Mouse (Mus musculus) heart, embryonic 14.5 days (tissue): ENCODE measurements around the gene Neu1. TPM values are rescaled to one million over a fixed set of nuclear protein-coding genes. Genes with fewer than 3 reads are reported as not detected.

Experiments
- ATAC-seq: fragments of 200-750 bp; cut with Nextera tagmentation; 2 replicates; pipeline ENCODE4 v1.8.0; 2017; ENCODE audit warnings: low read depth, moderate TSS enrichment; ENCODE audit not compliant: insufficient number of reproducible peaks, insufficient read depth, low FRiP score
- H3K27ac ChIP-seq, 2 experiments: fragments of 200-500 bp in 1 of 2; fragments of 300-500 bp in 1 of 2; sonication (generic) in 1 of 2; replicated peaks in 1 of 2; 2 replicates each; pipeline ENCODE4 v1.5.1; 2012 to 2014; ENCODE audit warnings: low read depth in 2 of 2, low read length in 2 of 2, control low read depth in 1 of 2, mild to moderate bottlenecking in 1 of 2, mixed read lengths in 1 of 2; ENCODE audit not compliant: control insufficient read depth in 1 of 2, insufficient read depth in 1 of 2
- H3K27me3 ChIP-seq: fragments of 300-500 bp; sonication (generic); 2 replicates; pipeline ENCODE4 v1.6.1; 2014; ENCODE audit warnings: mild to moderate bottlenecking, low read length, control low read depth; ENCODE audit not compliant: control insufficient read depth, insufficient read depth
- H3K36me3 ChIP-seq: fragments of 300-500 bp; sonication (generic); 2 replicates; pipeline ENCODE4 v1.6.1; 2014; ENCODE audit warnings: mild to moderate bottlenecking, control low read depth, low read length, mixed read lengths; ENCODE audit not compliant: control insufficient read depth, insufficient read depth
- H3K4me1 ChIP-seq, 2 experiments: fragments of 200-500 bp in 1 of 2; fragments of 300-500 bp in 1 of 2; sonication (generic) in 1 of 2; 2 replicates each; pipeline ENCODE4 v1.6.1; 2012 to 2014; ENCODE audit warnings: low read length in 2 of 2, control low read depth in 1 of 2, mixed read lengths in 1 of 2; ENCODE audit not compliant: control insufficient read depth in 2 of 2, insufficient read depth in 2 of 2
- H3K4me2 ChIP-seq: fragments of 300-500 bp; sonication (generic); 2 replicates; pipeline ENCODE4 v1.6.1; 2014; ENCODE audit warnings: mild to moderate bottlenecking, low read length
- H3K4me3 ChIP-seq, 2 experiments: fragments of 200-500 bp in 1 of 2; fragments of 300-500 bp in 1 of 2; sonication (generic) in 1 of 2; 2 replicates each; pipeline ENCODE4 v1.5.1; 2012 to 2014; ENCODE audit warnings: low read length in 2 of 2, mild to moderate bottlenecking in 2 of 2, control low read depth in 1 of 2, low read depth in 1 of 2, moderate library complexity in 1 of 2; ENCODE audit not compliant: control insufficient read depth in 1 of 2, insufficient read depth in 1 of 2
- H3K9ac ChIP-seq: fragments of 300-500 bp; sonication (generic); 2 replicates; pipeline ENCODE4 v1.6.1; 2014; ENCODE audit warnings: mild to moderate bottlenecking, low read length
- H3K9me3 ChIP-seq: fragments of 300-500 bp; sonication (generic); 2 replicates; pipeline ENCODE4 v1.6.1; 2016; ENCODE audit warnings: low read length, control low read depth; ENCODE audit not compliant: control insufficient read depth
- WGBS: fragments of 180-500 bp; shearing (Covaris S2); extraction: QIAGEN DNeasy Blood & Tissue Kit; methylation state at CpG from one replicate; pipeline ENCODE4 v1.1.7; 2014; 5-methylcytosine and 5-hydroxymethylcytosine counted together
- polyA plus RNA-seq: library from polyadenylated mRNA; unstranded; fragments of >200 nt; fragmentation: Nextera tagmentation; extraction: Ambion mirVana; gene quantifications from 2 replicates; pipeline ENCODE4 v1.2.1, GENCODE M21; 2014

Gene Neu1
- polyA plus RNA-seq, 1 experiment from 2014 or later, result 14.6 TPM

DNA sequence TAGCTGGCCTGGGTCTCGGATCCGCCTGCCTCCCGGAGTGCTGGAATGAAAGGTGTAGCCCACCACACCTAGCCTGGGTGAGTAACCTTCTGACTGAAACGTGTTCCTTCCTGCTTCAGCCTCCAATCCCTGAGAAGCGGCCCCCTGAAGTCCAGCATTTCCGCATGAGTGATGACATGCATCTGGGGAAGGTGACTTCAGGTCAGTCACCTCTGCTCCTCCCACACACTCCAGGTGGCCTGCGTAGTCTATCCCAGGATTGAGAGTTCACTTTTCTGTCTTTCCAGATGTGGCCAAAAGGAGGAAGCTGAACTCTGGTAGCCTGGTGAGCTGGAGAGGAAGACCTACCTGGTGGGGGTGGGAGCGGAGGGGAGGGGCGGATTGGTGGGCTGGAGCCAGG, 28.2 kb upstream of the Neu1 start:
- Histone ChIP-seq H3K4me3 (no peak overlapping the region), H3K4me2 (no peak overlapping the region), H3K9me3 (no peaks in the 10 kb centered on the region), H3K27ac (no peak overlapping the region), H3K9ac (no peak overlapping the region), H3K27me3 (no peaks in the 10 kb centered on the region), H3K4me1 (peaks cover 0 to 6% of the 10 kb centered on the region in 2 experiments; a peak in 2 of 4 replicates), H3K36me3 (peaks cover 70% of the 10 kb centered on the region)
- WGBS, result 93% methylated on average over 9 of the region's 9 CpGs
- ATAC-seq, result no peak

DNA sequence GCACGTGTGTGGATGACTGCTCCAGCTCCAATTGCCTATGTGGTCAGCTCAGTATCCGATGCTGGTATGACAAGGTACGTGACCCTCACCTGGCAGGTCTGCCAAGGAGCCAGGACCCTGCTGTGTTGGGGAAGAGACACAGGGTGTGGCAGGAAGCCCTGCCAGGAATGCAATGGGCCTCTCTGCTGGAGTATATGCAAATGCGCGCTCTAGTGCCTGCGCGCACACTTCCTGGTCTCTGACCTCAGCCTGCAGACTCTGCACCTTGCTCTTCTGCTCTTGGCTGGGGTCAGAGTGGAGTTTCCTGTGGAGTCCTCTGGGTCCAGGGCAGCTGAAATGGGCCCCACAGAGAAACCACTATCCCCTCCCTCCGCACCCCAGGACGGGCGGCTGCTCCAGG, 20.1 kb upstream of the Neu1 start:
- H3K36me3 ChIP-seq, result peaks cover 81% of the 10 kb centered on the region
- ATAC-seq, result no peak
- no peak overlapping the region for H3K4me3 ChIP-seq
- no peak overlapping the region for H3K4me2 ChIP-seq
- no peak overlapping the region for H3K9ac ChIP-seq
- 89% methylated on average over 10 of the region's 10 CpGs for WGBS
- H3K27me3 ChIP-seq, result no peaks in the 10 kb centered on the region
- H3K9me3 ChIP-seq, result no peaks in the 10 kb centered on the region
- peaks cover 3 to 4% of the 10 kb centered on the region in 2 experiments; a peak in 1 of 4 replicates for H3K4me1 ChIP-seq
- no peak overlapping the region for H3K27ac ChIP-seq

DNA sequence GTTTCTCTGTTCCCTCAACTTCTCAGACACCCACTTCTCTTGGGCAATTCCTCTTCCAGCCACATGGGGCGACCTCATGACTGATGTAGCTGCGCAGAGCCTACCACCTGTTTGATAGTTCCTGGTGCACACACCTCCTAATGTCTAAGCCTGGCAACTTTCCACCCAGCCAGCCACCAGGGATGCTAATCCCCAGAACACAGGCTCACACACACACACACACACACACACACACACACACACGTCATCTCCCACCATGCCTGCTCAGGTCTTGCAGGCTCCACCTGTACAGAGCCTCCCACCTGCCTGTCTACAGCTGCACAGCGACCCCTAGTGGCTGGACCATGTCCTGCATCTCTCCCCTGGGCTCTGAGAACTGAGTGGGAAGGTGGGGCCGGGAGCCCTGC, 19.1 kb upstream of the Neu1 start:
- Histone ChIP-seq H3K4me1 (peaks cover 3 to 4% of the 10 kb centered on the region in 2 experiments; a peak in 1 of 4 replicates), H3K27ac (no peak overlapping the region), H3K4me2 (no peak overlapping the region), H3K9me3 (no peaks in the 10 kb centered on the region), H3K27me3 (no peaks in the 10 kb centered on the region), H3K9ac (no peak overlapping the region), H3K36me3 (peaks cover 71% of the 10 kb centered on the region), H3K4me3 (no peak overlapping the region)
- WGBS, result 49% methylated on average over 5 of the region's 5 CpGs
- no peak for ATAC-seq

DNA sequence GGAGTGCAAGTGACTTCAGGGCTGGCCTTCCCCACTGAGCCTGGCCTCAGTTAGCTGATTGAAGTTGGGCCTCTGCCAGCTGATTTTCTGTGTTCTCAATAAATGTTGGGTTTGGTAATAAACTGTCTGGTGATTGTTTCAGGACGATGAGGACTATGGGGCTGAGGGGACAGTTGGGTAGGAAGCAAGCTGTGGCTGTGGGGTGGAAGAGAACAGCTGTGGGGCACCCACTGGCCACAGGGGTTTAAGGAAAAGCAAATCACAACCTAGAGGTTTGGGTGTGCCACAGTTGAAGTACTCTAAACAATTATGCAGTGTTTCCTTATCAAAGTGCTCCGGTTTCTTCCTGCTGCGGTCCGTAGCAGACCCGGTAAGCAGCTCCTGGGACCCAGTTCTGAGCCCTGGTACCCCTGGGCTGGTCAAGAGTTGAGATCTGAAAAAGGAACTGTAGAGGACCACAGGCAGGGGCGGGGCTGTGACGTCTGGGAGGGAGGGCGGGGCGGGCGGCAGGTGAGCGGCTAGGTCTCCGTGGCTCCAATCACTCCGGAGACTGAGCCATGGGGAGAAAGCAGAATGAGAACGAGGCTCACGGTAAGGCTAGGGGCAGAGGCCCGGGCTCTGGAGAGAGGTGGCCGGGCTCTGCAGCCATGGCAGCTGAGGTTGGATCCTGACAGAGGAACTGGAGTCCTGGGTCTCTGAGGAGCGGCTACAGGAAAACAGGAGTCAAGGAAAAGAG, 17.0 kb upstream of the Neu1 start, which contains the start of gene Slc44a4:
Gene Slc44a4, plus strand, starts transcription at position 537 of the 736 bp plus-strand sequence.
- WGBS, result 38% methylated on average over 18 of the region's 18 CpGs
- Histone ChIP-seq H3K4me2 (peak within 1 kb of the TSS; percentile 35; the same call in 1 of the 2 replicates), H3K4me3 (no peak within 1 kb of the TSS), H3K9ac (0 out of 2 replicates have a peak within 1 kb of the TSS, but pooled peaks have one; percentile 34), H3K36me3 (peaks cover 50% of the 10 kb centered on the region), H3K27me3 (no peaks in the 10 kb centered on the region), H3K27ac (no peak within 1 kb of the TSS), H3K9me3 (no peaks in the 10 kb centered on the region), H3K4me1 (peaks cover 3 to 4% of the 10 kb centered on the region in 2 experiments; a peak in 1 of 4 replicates)
- ATAC-seq, result no peak

DNA sequence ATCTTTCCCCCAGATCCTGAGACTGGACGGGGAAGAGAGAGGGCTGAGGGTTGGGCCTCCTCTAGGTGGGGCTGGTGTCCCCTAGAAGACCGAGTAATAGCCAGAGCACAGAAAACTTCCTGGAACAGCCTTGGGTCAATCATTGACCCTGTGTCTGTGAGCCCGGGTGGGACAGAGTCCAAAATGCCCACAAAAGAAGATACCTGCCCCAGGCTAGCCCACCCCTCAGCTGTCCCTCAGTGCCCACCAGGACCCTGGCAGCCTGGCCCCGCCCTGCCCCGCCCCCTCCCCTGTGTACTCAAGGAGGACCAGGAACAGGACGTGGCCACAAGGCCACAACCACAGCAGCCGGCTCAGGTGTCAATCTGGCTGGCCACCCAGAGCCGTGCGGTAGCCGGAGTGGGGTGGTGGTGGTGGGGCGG, 15.6 kb upstream of the Neu1 start:
- no peak for ATAC-seq
- peaks cover 37% of the 10 kb centered on the region for H3K36me3 ChIP-seq
- 18% methylated on average over 11 of the region's 11 CpGs for WGBS
- no peak overlapping the region for H3K4me3 ChIP-seq
- H3K27ac ChIP-seq, result no peak overlapping the region
- peak overlapping the region; percentile 34; the same call in 1 of the 2 replicates for H3K9ac ChIP-seq
- H3K4me1 ChIP-seq, result peaks cover 3 to 4% of the 10 kb centered on the region in 2 experiments; a peak in 1 of 4 replicates
- H3K4me2 ChIP-seq, result peak overlapping the region; percentile 35; the same call in 1 of the 2 replicates
- H3K9me3 ChIP-seq, result no peaks in the 10 kb centered on the region
- H3K27me3 ChIP-seq, result no peaks in the 10 kb centered on the region

DNA sequence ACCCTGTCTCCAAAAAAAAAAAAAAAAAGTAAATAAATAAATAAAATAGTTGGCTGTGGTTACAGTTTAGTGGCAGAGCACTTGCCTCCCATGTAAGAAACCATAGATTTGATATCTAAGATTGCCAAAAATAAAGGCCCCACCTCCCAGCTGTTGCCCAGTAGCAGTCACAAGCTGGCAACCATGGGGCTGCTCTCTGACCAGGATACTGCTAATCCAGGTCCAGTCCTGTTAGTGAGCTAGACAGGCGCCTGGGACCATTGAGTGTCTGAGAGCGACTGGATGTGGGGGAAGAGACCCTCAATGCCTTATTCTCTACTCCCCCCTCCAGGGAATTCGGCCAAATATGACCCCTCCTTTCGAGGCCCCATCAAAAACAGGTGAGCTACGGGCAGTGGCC, 14.7 kb upstream of the Neu1 start:
- 92% methylated on average over 5 of the region's 5 CpGs for WGBS
- Histone ChIP-seq H3K4me3 (no peak overlapping the region), H3K4me1 (peaks cover 3 to 4% of the 10 kb centered on the region in 2 experiments; a peak in 1 of 4 replicates), H3K9ac (no peak overlapping the region), H3K4me2 (no peak overlapping the region), H3K27me3 (no peaks in the 10 kb centered on the region), H3K36me3 (peaks cover 28% of the 10 kb centered on the region), H3K27ac (no peak overlapping the region), H3K9me3 (no peaks in the 10 kb centered on the region)
- no peak for ATAC-seq

DNA sequence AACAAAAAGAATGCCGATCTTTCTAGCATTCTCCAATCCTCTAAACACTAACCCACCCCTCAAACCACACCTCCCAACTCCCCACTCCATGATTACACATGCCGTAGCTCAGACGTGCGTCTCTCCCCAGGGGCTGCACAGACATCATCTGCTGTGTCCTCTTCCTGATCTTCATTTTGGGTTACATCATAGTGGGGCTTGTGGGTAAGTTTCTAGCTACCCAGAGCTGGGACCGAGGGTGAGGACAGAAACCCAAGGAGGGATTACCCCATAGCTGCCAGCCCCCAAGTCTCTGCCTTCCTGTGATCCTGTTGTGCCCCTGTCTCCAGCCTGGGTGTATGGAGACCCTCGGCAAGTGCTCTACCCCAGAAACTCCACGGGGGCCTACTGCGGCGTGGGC, 13.9 kb upstream of the Neu1 start:
- no peak overlapping the region for H3K27ac ChIP-seq
- ATAC-seq, result no peak
- H3K9me3 ChIP-seq, result no peaks in the 10 kb centered on the region
- peaks cover 3 to 4% of the 10 kb centered on the region in 2 experiments; a peak in 1 of 4 replicates for H3K4me1 ChIP-seq
- no peaks in the 10 kb centered on the region for H3K27me3 ChIP-seq
- WGBS, result 56% methylated on average over 9 of the region's 9 CpGs
- H3K4me3 ChIP-seq, result no peak overlapping the region
- no peak overlapping the region for H3K4me2 ChIP-seq
- no peak overlapping the region for H3K9ac ChIP-seq
- H3K36me3 ChIP-seq, result peaks cover 19% of the 10 kb centered on the region
